Mouse (Mus musculus): ENCODE results near the gene Pacs1. TPM values are rescaled to one million over a fixed set of nuclear protein-coding genes. Genes with fewer than 3 reads are reported as not detected.
"Not testable (repeated sequence)": the region's sequence is repeated elsewhere in the genome, so short reads cannot be mapped to it uniquely, and the experiment has no call there.

Gene Pacs1
- polyA plus RNA-seq, 1 experiment, result 6.8 TPM

- H3K4me1 ChIP-seq (ENCODE audit: control insufficient read depth, insufficient read depth, insufficient read length, low read length); H3K4me3 ChIP-seq (ENCODE audit: insufficient read depth, low read depth, low read length); H3K27ac ChIP-seq (replicated peaks; ENCODE audit: low read depth, low read length): not testable (repeated sequence)
These were observed 51.6 kb downstream of the Pacs1 start for GRCm38 (mm10) chr19:5221219-5221723.

GRCm38 (mm10) chr19:5220389-5220788 is 52.5 kb downstream of the Pacs1 start:
- Histone ChIP-seq H3K27ac (replicated peaks; ENCODE audit: low read depth, low read length) (no peak overlapping the region), H3K4me3 (ENCODE audit: insufficient read depth, low read depth, low read length) (no peak overlapping the region), H3K4me1 (ENCODE audit: control insufficient read depth, insufficient read depth, insufficient read length, low read length) (no peaks in the 10 kb centered on the region)

- Histone ChIP-seq H3K4me3 (ENCODE audit: insufficient read depth, low read depth, low read length) (no peak overlapping the region), H3K4me1 (ENCODE audit: control insufficient read depth, insufficient read depth, insufficient read length, low read length) (no peaks in the 10 kb centered on the region)
These were observed 71.2 kb downstream of the Pacs1 start for GRCm38 (mm10) chr19:5201691-5202090.

GRCm38 (mm10) chr19:5200617-5201016 is 72.3 kb downstream of the Pacs1 start:
- H3K4me3 ChIP-seq (ENCODE audit: insufficient read depth, low read depth, low read length); H3K4me1 ChIP-seq (ENCODE audit: control insufficient read depth, insufficient read depth, insufficient read length, low read length): not testable (repeated sequence)

More at GRCm38 (mm10) chr19:5201691-5202090, 71.2 kb downstream of the Pacs1 start:
- H3K27ac ChIP-seq (replicated peaks; ENCODE audit: low read depth, low read length), result no peak overlapping the region

GRCm38 (mm10) chr19:5198553-5198952 is 74.4 kb downstream of the Pacs1 start:
- Histone ChIP-seq H3K27ac (replicated peaks; ENCODE audit: low read depth, low read length) (no peak overlapping the region), H3K4me3 (ENCODE audit: insufficient read depth, low read depth, low read length) (no peak overlapping the region)

More at GRCm38 (mm10) chr19:5200617-5201016, 72.3 kb downstream of the Pacs1 start:
- not testable (repeated sequence) for H3K27ac ChIP-seq (replicated peaks; ENCODE audit: low read depth, low read length)

GRCm38 (mm10) chr19:5195417-5196035 is 77.4 kb downstream of the Pacs1 start:
- Histone ChIP-seq H3K4me1 (ENCODE audit: control insufficient read depth, insufficient read depth, insufficient read length, low read length) (no peaks in the 10 kb centered on the region), H3K4me3 (ENCODE audit: insufficient read depth, low read depth, low read length) (no peak overlapping the region), H3K27ac (replicated peaks; ENCODE audit: low read depth, low read length) (no peak overlapping the region)

More at GRCm38 (mm10) chr19:5198553-5198952, 74.4 kb downstream of the Pacs1 start:
- H3K4me1 ChIP-seq (ENCODE audit: control insufficient read depth, insufficient read depth, insufficient read length, low read length), result no peaks in the 10 kb centered on the region

GRCm38 (mm10) chr19:5192397-5192796 is 80.5 kb downstream of the Pacs1 start:
- Histone ChIP-seq H3K27ac (replicated peaks; ENCODE audit: low read depth, low read length) (no peak overlapping the region), H3K4me3 (ENCODE audit: insufficient read depth, low read depth, low read length) (no peak overlapping the region), H3K4me1 (ENCODE audit: control insufficient read depth, insufficient read depth, insufficient read length, low read length) (no peaks in the 10 kb centered on the region)

- Histone ChIP-seq H3K27ac (replicated peaks; ENCODE audit: low read depth, low read length) (no peak overlapping the region), H3K4me3 (ENCODE audit: insufficient read depth, low read depth, low read length) (no peak overlapping the region), H3K4me1 (ENCODE audit: control insufficient read depth, insufficient read depth, insufficient read length, low read length) (no peaks in the 10 kb centered on the region)
These were observed 85.5 kb downstream of the Pacs1 start for GRCm38 (mm10) chr19:5187439-5187838.

GRCm38 (mm10) chr19:5181926-5182325 is 91.0 kb downstream of the Pacs1 start:
- Histone ChIP-seq H3K4me1 (ENCODE audit: control insufficient read depth, insufficient read depth, insufficient read length, low read length) (no peaks in the 10 kb centered on the region), H3K4me3 (ENCODE audit: insufficient read depth, low read depth, low read length) (no peak overlapping the region), H3K27ac (replicated peaks; ENCODE audit: low read depth, low read length) (no peak overlapping the region)

GRCm38 (mm10) chr19:5178631-5179030 is 94.3 kb downstream of the Pacs1 start:
- Histone ChIP-seq H3K27ac (replicated peaks; ENCODE audit: low read depth, low read length) (no peak overlapping the region), H3K4me1 (ENCODE audit: control insufficient read depth, insufficient read depth, insufficient read length, low read length) (no peaks in the 10 kb centered on the region), H3K4me3 (ENCODE audit: insufficient read depth, low read depth, low read length) (no peak overlapping the region)

GRCm38 (mm10) chr19:5170430-5170829 is 102.5 kb downstream of the Pacs1 start:
- no peak overlapping the region for H3K4me3 ChIP-seq (ENCODE audit: insufficient read depth, low read depth, low read length)
- no peak overlapping the region for H3K27ac ChIP-seq (replicated peaks; ENCODE audit: low read depth, low read length)
- no peaks in the 10 kb centered on the region for H3K4me1 ChIP-seq (ENCODE audit: control insufficient read depth, insufficient read depth, insufficient read length, low read length)

- Histone ChIP-seq H3K4me3 (ENCODE audit: insufficient read depth, low read depth, low read length) (no peak overlapping the region), H3K27ac (replicated peaks; ENCODE audit: low read depth, low read length) (no peak overlapping the region), H3K4me1 (ENCODE audit: control insufficient read depth, insufficient read depth, insufficient read length, low read length) (no peaks in the 10 kb centered on the region)
These were observed 105.4 kb downstream of the Pacs1 start for GRCm38 (mm10) chr19:5167477-5167876.

GRCm38 (mm10) chr19:5164380-5164779 is 108.5 kb downstream of the Pacs1 start:
- Histone ChIP-seq H3K27ac (replicated peaks; ENCODE audit: low read depth, low read length) (no peak overlapping the region), H3K4me3 (ENCODE audit: insufficient read depth, low read depth, low read length) (no peak overlapping the region), H3K4me1 (ENCODE audit: control insufficient read depth, insufficient read depth, insufficient read length, low read length) (no peaks in the 10 kb centered on the region)

GRCm38 (mm10) chr19:5161913-5162312 is 111.0 kb downstream of the Pacs1 start:
- no peaks in the 10 kb centered on the region for H3K4me1 ChIP-seq (ENCODE audit: control insufficient read depth, insufficient read depth, insufficient read length, low read length)
- no peak overlapping the region for H3K4me3 ChIP-seq (ENCODE audit: insufficient read depth, low read depth, low read length)
- H3K27ac ChIP-seq (replicated peaks; ENCODE audit: low read depth, low read length), result no peak overlapping the region

- Histone ChIP-seq H3K4me1 (ENCODE audit: control insufficient read depth, insufficient read depth, insufficient read length, low read length) (no peaks in the 10 kb centered on the region), H3K4me3 (ENCODE audit: insufficient read depth, low read depth, low read length) (no peak overlapping the region), H3K27ac (replicated peaks; ENCODE audit: low read depth, low read length) (no peak overlapping the region)
These were observed 120.7 kb downstream of the Pacs1 start for GRCm38 (mm10) chr19:5152261-5152660.

- no peak overlapping the region for H3K4me3 ChIP-seq (ENCODE audit: insufficient read depth, low read depth, low read length)
- no peak overlapping the region for H3K27ac ChIP-seq (replicated peaks; ENCODE audit: low read depth, low read length)
- no peaks in the 10 kb centered on the region for H3K4me1 ChIP-seq (ENCODE audit: control insufficient read depth, insufficient read depth, insufficient read length, low read length)
These were observed 121.2 kb downstream of the Pacs1 start for GRCm38 (mm10) chr19:5151741-5152140.

Data from brown adipose tissue, adult 24 weeks (tissue).